Mouse (Mus musculus) C3H10T1/2 (cell line): ENCODE measurements around the gene Osbpl10. TPM values are rescaled to one million over a fixed set of nuclear protein-coding genes. Genes with fewer than 3 reads are reported as not detected.

Experiments used
- polyA plus RNA-seq, 2 experiments: library from polyadenylated mRNA; unstranded; fragments of >200 nt; fragmentation: generic; extraction: Trizol; gene quantifications; one replicate each; pipeline ENCODE4 v1.2.1; 2012; ENCODE audit warnings: missing spikeins in 2 of 2

The Osbpl10 gene
- 1 to 10 TPM; 2.1 to 2.4 TPM for polyA plus RNA-seq

GRCm38 (mm10) chr9:114978281-114979111 lies at the start of gene Osbpl10:
Osbpl10 (plus strand) TSS chr9:114978569.

GRCm38 (mm10) chr9:114933723-114934171 lies 44.6 kb upstream of the Osbpl10 start, which contains the start of gene Gpd1l:
Gpd1l (minus strand) TSS chr9:114933987.

GRCm38 (mm10) chr9:114982689-114983360 lies 4.5 kb downstream of the Osbpl10 start, which contains the start of gene Rps27rt:
Rps27rt (minus strand) TSS chr9:114982739.

Other genes starting within 250 kb of the Osbpl10 start
- 1 to 10 TPM in 1 of 2 experiments, under 1 TPM in 1; 0.66 to 9.0 TPM for gene Cmtm6, start 247.5 kb upstream of the Osbpl10 start, polyA plus RNA-seq
- gene Cmtm7, start 196.7 kb upstream of the Osbpl10 start, polyA plus RNA-seq: 10 to 100 TPM; 78.2 to 85.5 TPM
- not detected for gene Cmtm8, start 134.4 kb upstream of the Osbpl10 start, polyA plus RNA-seq
- 1 to 10 TPM; 3.3 to 8.1 TPM for gene Gpd1l, start 44.6 kb upstream of the Osbpl10 start, polyA plus RNA-seq
- gene Rps27rt, start 4.2 kb downstream of the Osbpl10 start, polyA plus RNA-seq: 100 to 1,000 TPM in 1 of 2 experiments, 10 to 100 TPM in 1; 90.2 to 343 TPM